Mouse (Mus musculus): ENCODE measurements around the gene Bbs5.
"Not testable (repeated sequence)": the region's sequence is repeated elsewhere in the genome, so short reads cannot be mapped to it uniquely, and the experiment has no call there.

Bbs5 gene

DNA sequence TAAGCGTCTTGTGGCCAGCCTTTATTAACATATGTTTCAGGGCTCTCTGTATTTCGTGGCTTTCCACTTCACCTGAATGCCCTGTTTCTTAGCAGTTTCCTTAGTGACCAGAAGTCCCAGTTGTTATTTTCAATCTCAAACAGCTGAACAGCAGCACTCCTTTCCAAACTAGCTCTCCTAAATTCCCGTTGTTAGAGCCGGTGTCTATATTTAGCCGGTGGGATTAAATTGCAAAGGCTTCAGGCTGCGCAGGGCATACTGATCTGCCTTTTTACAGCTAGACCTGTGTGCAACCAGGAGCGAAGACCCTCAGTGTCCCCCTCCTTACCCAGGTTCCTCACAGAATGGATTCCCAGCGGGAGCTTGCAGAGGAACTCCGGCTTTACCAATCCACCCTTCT lies 22.9 kb downstream of the Bbs5 start, which contains the start of gene Klhl41:
Gene Klhl41 (plus strand): TSS at position 268 of the 400 bp plus-strand sequence.
- no peak for DNase-seq (ENCODE audit: low spot score)

DNA sequence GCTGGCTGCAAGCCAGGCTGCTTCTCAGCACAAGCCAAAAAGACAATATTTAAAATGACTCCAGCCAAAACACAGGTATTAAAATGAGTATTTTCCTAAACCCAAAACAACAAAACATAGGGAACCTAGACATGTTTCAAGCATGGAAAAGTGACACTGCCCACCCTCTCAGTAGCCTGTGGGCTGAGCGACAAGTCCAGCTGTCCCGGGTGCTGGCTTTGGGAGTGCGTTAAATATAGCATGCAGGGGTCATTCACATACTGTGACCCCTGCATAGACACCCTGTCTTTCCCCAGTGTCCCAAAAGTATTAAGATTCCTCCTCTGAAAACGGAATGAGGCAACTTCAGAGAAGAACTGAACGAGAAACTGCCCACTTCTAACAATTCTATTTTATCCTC lies 26.8 kb downstream of the Bbs5 start:
- no peak for DNase-seq (ENCODE audit: low spot score)

DNA sequence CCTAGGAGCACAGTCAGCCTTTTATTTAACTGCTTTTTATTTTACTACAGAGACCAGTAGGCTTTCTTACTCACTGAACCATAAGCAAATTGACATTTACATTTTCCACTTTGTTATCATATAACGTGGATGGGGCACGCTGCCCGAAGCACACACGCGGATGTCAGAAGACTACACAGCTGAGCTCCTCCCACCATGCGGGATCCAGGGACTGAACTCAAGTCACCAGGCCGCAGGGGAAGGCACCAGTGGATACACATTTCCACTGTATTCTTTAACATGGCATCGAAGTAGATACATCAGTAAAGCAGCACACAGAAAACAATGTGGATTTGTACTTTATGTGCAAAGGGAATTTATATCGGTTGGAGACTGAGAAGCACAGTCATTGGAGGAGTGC lies 28.3 kb downstream of the Bbs5 start:
- DNase-seq (ENCODE audit: low spot score), result no peak

DNA sequence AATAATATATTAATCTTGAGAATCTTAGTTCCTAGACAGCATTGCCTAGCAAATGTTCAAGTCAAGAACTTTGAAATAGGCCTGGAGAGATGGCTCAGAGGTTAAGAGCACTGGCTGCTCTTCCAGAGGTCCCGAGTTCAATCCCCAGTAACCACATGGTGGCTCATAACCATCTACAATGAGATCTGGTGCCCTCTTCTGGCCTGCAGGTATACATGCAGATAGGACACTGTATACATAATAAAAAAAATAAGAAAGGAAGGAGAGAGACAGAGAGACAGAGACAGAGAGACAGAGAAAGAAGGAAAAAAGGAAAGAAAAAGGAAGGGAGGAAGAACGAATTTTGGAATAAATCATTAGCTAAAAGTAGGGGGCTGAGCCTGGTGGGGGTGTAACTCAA lies 29.7 kb downstream of the Bbs5 start:
- no peak for DNase-seq (ENCODE audit: low spot score)

DNA sequence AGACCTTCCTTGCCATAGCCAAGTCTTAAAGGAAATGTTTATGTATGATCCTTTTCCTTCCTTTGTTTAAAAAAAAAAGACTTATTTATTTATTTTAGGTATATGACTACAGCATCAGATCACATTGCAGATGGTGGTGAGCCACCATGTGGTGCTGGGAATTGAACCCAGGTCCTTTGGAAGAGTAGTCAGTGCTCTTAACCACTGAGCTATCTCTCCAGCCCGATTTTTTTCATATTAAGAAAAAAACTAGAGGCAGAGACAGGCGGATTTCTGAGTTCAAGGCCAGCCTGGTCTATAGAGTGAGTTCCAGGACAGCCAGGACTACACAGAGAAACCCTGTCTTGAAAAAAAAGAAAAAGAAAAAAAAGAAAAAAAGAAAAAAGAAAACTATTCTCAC lies 30.2 kb downstream of the Bbs5 start:
- DNase-seq (ENCODE audit: low spot score), result not testable (repeated sequence)

DNA sequence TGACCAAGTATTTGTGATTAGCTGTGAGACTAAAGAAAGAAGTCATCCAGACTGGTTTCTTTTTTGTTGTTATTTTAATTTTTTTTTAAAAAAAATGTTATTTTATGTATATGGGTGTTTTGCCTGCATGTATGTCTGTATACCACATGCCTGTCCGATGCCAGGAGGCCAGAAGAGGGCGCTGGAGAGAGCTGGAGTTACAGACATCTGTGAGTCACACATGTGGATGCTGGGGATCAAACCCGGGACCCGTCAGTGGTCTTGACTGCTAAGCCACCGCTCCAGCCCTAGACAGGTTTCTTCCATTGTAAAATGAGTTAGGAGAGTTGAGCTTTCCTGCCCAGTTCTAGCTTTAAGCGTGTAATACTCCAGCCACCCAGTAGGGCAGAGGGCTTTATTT lies 33.0 kb downstream of the Bbs5 start:
- DNase-seq (ENCODE audit: low spot score), result no peak

DNA sequence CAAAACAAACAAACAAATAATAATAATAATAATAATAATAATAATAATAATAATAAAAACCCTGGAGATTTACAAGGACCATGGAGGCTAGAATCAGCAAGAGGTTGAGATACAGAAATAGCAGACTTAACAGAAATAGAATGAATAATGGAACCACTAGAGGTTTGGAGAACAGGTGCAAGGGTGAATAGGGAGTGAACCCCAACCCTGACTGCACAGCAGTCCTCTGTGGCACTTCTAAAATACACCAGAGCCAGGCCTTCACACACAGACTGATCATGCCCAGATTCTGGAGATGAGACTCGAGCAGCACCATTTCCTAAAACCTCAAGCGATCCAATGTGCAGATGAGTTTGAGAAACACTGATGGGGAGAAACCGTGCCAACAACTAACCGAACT lies 35.0 kb downstream of the Bbs5 start:
- no peak for DNase-seq (ENCODE audit: low spot score)

DNA sequence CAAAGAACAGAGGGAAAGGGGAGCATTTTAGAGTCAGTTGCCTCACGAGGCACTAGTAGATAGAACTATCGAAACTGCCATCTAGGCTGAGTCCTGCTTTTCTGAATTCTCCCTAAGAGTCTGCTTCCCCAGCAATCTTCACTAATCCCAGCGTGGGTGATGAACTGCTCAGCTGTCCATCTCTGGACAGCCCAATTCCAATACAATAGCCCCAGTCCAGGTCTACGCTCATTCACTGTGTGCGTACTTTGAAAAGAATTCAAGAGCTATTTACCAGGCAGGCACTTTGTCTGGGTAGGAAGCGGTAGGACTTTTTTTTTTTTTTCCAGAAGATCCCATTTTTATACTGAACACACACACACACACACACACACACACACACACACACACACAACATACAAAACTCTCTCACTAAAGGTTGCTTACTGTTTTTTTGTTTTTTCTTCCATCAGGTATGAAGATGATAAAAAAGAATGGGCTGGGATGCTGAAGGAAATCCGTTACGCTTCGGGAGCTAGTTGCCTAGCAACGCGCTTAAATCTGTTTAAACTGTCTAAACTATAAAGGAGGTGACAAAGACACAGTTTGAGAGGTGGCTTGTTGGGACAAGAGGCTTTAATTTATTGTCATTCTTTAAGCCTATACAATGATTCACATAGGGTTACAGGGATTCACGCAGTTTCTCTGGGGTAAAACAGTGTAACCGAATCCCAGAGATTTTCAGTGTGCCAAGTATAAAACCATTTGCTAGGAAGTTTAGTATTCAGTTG lies 36.2 kb downstream of the Bbs5 start:
- no peak for DNase-seq (ENCODE audit: low spot score)

DNA sequence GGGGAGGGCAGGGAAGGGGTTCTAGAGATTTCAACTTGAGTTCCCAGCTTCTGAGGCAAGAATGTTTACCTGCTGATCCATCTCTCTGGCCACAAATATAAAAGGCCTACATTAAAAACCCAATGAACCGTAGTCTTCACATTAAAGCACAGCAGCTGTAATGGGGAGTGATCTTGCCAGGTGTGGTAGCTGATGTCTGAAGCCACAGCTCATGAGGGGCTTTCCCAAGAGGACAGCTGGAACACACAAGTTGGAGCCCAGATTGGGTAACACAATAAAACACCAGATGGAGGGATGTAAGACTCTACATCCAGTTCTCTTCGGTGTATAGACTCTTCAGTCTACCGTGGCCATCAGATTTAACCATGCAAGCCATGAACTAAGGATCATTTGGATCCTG lies 37.5 kb downstream of the Bbs5 start:
- DNase-seq (ENCODE audit: low spot score), result no peak

DNA sequence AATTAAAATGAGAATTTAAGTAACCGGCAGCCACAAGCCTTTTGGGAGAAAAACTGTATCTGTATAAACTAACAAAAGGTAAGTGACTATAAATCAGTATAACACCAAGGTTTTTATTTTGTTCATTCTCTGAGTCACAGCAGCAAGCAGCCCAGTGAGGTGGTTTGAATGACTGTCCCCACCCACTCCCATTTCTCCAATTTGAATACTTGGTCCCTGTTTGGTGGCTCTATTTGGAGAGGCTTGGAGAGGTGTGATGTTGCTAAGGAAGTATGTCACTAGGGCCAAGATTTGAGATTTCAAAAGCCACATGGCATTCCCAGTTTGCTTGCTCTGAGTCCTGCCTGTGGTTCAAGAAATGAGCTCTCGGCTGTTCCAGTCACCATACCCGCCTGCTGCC lies 43.2 kb downstream of the Bbs5 start:
- DNase-seq (ENCODE audit: low spot score), result no peak

DNA sequence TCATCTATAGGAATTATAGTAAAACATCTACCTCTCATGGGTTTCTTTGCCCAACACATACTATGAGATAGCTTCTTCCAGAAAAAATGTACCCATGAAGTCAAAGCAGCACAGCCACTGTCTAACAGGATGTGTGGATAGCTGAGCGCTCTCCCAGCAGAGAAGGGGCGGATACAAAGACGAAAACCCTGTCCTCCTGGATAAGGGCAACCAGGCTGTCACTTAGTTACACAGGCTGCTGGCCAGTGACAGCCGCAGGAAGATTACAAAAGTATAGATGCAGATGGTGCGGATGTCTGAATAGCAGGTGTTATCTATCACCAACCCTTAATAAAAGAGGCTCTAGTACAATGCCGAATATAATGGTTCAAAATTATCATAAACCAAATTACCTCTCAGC lies 43.9 kb downstream of the Bbs5 start:
- no peak for DNase-seq (ENCODE audit: low spot score)

DNA sequence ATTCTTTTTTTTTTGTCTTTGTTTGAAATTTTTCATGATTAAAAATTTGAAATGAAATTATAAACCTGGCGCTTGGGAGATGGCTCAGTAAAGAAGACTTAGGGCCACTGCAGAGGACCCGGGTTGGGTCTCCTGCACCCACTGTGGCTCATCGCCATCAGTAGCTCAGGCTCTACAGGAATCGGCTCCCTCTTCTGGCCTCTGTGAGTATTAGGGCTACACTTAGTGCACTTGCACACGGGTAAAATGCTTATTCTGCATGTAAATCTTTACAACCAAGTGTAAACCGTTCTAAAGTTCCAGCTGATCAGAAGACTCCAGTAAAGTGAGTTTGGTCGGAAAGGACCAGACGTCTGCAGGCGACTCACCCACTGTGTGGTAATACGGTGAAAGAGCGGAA lies 46.5 kb downstream of the Bbs5 start:
- DNase-seq (ENCODE audit: low spot score), result no peak

DNA sequence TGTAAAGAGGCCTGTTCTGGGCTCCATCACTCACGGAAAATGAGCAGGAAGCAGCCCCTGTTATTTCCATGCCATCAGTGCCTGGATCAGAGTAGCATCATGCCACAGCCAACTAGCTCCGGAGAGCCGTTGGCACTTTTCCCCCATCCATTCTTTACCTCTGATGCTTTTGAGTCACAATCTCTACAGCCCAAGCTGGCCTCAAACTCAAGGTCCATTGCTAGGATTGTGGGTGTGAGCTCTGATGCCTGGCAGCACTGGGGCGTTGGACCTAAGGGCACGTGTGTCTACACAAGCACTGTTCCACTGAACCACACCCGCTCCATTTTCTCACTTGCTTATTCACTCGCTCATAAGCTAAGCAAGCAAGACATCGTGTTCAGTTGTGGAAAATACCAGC lies 53.5 kb downstream of the Bbs5 start:
- no peak for DNase-seq (ENCODE audit: low spot score)

DNA sequence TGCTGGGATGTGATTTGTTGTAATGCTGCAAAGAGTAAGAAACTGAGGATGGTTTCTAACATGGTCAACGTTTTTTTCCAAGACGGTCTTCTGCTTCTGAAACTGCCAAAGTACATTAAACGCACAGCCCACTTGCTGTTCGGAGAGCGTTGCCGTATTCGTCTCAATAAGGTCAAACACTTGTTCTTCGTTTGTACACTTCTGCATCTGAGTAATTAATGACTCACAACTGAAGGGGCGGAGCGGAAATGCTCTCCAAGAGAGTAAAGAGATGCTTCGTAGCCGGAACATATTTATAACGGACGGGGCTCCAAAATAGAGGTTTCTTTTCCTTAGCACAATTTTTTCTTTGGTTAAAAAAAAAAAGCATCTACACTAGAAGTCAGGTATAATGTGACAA lies 65.2 kb downstream of the Bbs5 start:
- DNase-seq (ENCODE audit: low spot score), result no peak

DNA sequence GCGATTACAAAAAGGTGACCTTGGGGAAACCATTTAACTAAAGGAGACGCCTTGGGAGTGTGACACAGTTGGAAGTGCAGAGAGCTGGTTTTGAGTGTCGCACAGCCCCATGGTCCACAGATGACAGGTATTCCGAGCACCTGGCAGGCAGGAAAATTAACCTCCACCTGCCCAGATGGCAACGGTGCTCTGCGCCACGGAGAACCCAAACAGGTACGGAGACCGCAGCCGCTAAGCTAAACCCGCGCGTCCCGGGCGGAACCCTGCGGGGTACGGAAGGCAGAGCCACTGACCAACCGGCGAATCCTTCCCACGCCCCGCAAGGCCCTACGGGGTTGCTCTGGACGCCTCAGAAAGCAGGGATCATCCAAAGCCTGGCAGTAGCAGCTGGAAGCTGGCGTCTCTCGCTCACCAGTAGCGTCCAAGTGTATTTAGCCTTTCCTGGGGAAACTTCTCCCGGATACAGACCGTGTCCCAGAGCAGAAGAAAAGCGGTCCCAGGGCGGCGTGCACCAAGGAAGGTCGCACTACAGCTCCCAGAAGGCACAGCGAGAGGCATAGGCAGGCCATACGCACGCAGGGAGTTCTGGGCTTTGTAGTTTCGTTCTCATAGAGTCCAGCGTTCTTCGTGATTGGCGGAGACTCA lies 66.1 kb downstream of the Bbs5 start, which contains the start of gene Fastkd1:
Gene Fastkd1 (minus strand): TSS at position 536 of the 645 bp plus-strand sequence.
- peak; percentile 85 for DNase-seq (ENCODE audit: low spot score)

DNA sequence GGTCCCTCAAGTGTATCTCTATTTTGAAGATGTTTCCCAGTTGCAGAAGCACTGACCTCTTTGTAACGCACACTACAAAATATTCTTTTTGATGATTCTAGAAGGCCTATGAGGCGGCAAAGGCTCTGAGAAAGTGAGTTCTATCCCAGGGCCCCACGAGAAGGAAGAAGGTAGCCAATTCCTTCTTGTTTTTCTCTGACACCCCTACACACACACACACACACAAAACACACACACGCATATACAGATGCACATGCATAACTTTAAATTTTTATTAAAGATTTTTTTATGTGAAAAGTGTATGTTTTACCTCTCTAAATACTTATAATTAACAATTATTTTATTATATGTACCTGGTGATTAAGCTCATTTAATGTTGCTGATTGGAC lies 66.6 kb downstream of the Bbs5 start:
- DNase-seq (ENCODE audit: low spot score), result no peak

DNA sequence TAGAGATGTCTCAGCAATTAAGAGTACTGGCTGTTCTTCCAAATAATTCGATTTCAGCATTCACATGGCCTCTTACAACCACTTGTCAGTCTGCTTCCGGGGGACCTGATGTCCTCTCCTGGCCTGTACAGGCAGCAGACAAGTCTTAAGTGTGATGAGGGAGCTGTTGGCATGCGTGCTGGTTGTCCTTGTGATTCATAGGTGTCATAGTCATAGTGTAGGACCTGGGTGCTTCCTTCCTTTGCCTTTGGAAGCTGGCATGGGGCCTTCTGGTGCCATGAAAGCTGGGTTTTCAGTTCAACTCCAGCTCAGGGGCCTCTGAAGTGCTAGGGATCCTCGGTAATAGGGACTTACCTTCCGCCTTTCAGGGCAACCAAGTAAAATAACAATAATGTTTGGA lies 67.2 kb downstream of the Bbs5 start:
- no peak for DNase-seq (ENCODE audit: low spot score)

DNA sequence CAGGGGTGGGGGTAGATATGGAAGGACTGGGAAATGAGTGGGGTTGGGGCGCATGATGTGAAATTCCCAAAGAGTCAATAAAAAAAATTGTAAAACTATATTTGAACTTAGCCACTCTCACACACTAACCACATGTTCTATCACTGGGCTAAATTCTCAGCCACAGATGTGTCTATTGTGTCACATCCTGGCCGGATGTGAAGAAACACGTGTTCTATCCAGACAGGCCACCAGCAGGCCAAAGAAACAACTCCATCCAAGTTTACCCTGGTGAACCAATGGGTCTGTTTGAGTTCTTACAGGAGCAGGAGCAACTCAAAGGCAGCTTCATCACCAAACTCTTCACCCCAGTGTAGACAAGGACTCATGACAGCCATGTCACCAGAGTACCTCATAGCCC lies 69.5 kb downstream of the Bbs5 start:
- DNase-seq (ENCODE audit: low spot score), result no peak
